ENCODE assay signal across 8 mouse cellular contexts in the genomic region with DNA sequence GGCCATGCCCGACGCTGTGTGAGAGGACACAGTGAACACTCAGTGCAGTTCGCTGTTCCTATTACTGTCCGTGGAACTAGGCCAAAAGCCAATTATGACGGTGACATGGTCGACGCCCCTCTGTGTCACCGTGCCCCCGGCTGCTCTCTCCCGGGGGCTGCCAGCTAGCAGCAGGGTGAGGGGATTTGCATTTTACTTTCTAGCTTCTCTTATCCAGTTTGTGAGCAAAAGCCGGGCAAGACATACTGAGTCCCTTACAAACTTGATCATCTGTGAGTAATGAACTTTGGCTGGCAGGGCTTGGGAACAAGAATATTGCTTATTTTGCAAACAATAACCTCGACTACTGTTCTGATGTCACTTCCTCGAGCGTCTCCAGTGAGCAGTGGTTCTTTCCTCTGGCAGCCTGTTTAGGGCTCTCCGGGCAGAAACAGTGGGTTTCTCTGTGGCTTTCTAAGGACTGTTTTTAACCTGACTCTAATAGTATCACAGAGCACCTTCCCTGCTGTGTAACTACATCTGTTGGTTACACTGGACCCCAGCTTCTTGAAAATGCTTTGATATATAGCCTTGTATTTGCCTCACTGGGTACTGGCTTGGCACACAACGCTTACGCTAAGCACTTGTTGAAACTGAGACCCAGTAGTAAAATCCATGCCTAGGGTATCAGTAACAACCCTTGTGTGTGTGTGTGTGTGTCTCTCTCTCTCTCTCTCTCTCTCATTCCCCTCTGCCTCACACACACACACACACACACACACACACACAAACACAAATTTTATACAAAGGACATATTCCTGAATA.
DNase-seq lines count a peak whose midpoint lies in the region; ATAC-seq lines count a peak whose summit lies in the region.

No protein-coding gene starts in this region.

- no peaks in the 10 kb centered on the region for H3K36me3 ChIP-seq in embryonic facial prominence, embryonic 14.5 days (ENCODE audit: control insufficient read depth, insufficient read depth, low read length)
- H3K36me3 ChIP-seq in hindbrain, embryonic 14.5 days (replicated peaks; ENCODE audit: control insufficient read depth, insufficient read depth), result no peaks in the 10 kb centered on the region
- no peaks in the 10 kb centered on the region for H3K36me3 ChIP-seq in midbrain, embryonic 11.5 days (ENCODE audit: control insufficient read depth, insufficient read depth, low read length)

- WGBS in embryonic facial prominence, embryonic 14.5 days, result 51% methylated on average over 17 of the region's 17 CpGs
- 37% methylated on average over 17 of the region's 17 CpGs for WGBS in hindbrain, embryonic 14.5 days
- WGBS in midbrain, embryonic 11.5 days, result 60% methylated on average over 17 of the region's 17 CpGs

- H3K9ac ChIP-seq in embryonic facial prominence, embryonic 14.5 days (ENCODE audit: low read depth, low read length), result 0 out of 2 replicates have a peak overlapping the region, but pooled peaks have one; percentile 10
- H3K9ac ChIP-seq in hindbrain, embryonic 14.5 days, result no peak overlapping the region
- no peak overlapping the region for H3K9ac ChIP-seq in midbrain, embryonic 11.5 days (ENCODE audit: low read length)

- H3K9me3 ChIP-seq in embryonic facial prominence, embryonic 14.5 days (ENCODE audit: control insufficient read depth, low read length), result no peaks in the 10 kb centered on the region
- H3K9me3 ChIP-seq in hindbrain, embryonic 14.5 days (ENCODE audit: control insufficient read depth, low read length), result no peaks in the 10 kb centered on the region
- H3K9me3 ChIP-seq in midbrain, embryonic 11.5 days (ENCODE audit: control insufficient read depth, low read length), result no peaks in the 10 kb centered on the region

- peak; percentile 72 to 75 for DNase-seq in cerebellum, postnatal 10 days
- no peak for DNase-seq in cerebellum, adult 9-10 months
- DNase-seq in embryonic facial prominence, embryonic 14.5 days (ENCODE audit: low spot score), result peak; percentile 71
- DNase-seq in hindbrain, embryonic 14.5 days (ENCODE audit: low spot score), result peak; percentile 44
- DNase-seq in midbrain, embryonic 11.5 days (ENCODE audit: low spot score, missing footprints), result no peak
- DNase-seq in ovary, adult 18-20 months (ENCODE audit: low spot score), result no peak

- peaks cover 16% of the 10 kb centered on the region for H3K4me1 ChIP-seq in embryonic facial prominence, embryonic 14.5 days (ENCODE audit: control insufficient read depth, insufficient read depth, low read length)
- H3K4me1 ChIP-seq in hindbrain, embryonic 14.5 days (replicated peaks; ENCODE audit: control insufficient read depth, insufficient read depth, low read length), result peaks cover 26% of the 10 kb centered on the region
- H3K4me1 ChIP-seq in midbrain, embryonic 11.5 days (ENCODE audit: control insufficient read depth, insufficient read depth, low read length), result peaks cover 10% of the 10 kb centered on the region

- H3K4me3 ChIP-seq in embryonic facial prominence, embryonic 14.5 days (ENCODE audit: low read depth, low read length), result no peak overlapping the region
- no peak overlapping the region for H3K4me3 ChIP-seq in hindbrain, embryonic 14.5 days (replicated peaks; ENCODE audit: low read length)
- H3K4me3 ChIP-seq in midbrain, embryonic 11.5 days (ENCODE audit: low read depth, low read length), result no peak overlapping the region

- H3K27ac ChIP-seq in embryonic facial prominence, embryonic 14.5 days (replicated peaks; ENCODE audit: low read depth, low read length), result peak overlapping the region; percentile 50
- H3K27ac ChIP-seq in hindbrain, embryonic 14.5 days, result peak overlapping the region; percentile 34
- H3K27ac ChIP-seq in midbrain, embryonic 11.5 days (ENCODE audit: low read depth, low read length), result peak overlapping the region; percentile 8; the same call in 1 of the 2 replicates

- H3K27me3 ChIP-seq in embryonic facial prominence, embryonic 14.5 days (replicated peaks; ENCODE audit: control insufficient read depth, insufficient read depth, low read length), result no peaks in the 10 kb centered on the region
- no peaks in the 10 kb centered on the region for H3K27me3 ChIP-seq in hindbrain, embryonic 14.5 days (ENCODE audit: control insufficient read depth, insufficient read depth, low read length)
- H3K27me3 ChIP-seq in midbrain, embryonic 11.5 days (ENCODE audit: control insufficient read depth, insufficient read depth, low read length), result no peaks in the 10 kb centered on the region

- ATAC-seq in embryonic facial prominence, embryonic 14.5 days (ENCODE audit: low read depth), result peak; percentile 66
- peak; percentile 57; the same call in 1 of the 2 replicates for ATAC-seq in hindbrain, embryonic 14.5 days (ENCODE audit: low FRiP score)
- ATAC-seq in midbrain, embryonic 11.5 days (ENCODE audit: low FRiP score), result no peak
- ATAC-seq in activated CD4-positive, CD25-positive, alpha-beta regulatory T cell, adult 4 months, result no peak
- ATAC-seq in megakaryocyte progenitor cell, adult 5-6 weeks (replicated peaks; ENCODE audit: poor library complexity), result no peak

- peak overlapping the region; percentile 21 for H3K4me2 ChIP-seq in embryonic facial prominence, embryonic 14.5 days (ENCODE audit: low read depth, low read length)
- H3K4me2 ChIP-seq in hindbrain, embryonic 14.5 days (replicated peaks), result no peak overlapping the region; the same call in 1 of the 2 replicates
- no peak overlapping the region for H3K4me2 ChIP-seq in midbrain, embryonic 11.5 days

Comparison
In these comparisons a context has a peak if more than half of its experiments do, and no peak if none do; other contexts are left out.
1. DNase-seq: peak in cerebellum, postnatal 10 days (2 of 2), embryonic facial prominence, embryonic 14.5 days (single experiment) and hindbrain, embryonic 14.5 days (single experiment); none in cerebellum, adult 9-10 months (single experiment), midbrain, embryonic 11.5 days (single experiment) and ovary, adult 18-20 months (single experiment).
2. ATAC-seq: peak in embryonic facial prominence, embryonic 14.5 days (single experiment) and hindbrain, embryonic 14.5 days (single experiment); none in midbrain, embryonic 11.5 days (single experiment), activated CD4-positive, CD25-positive, alpha-beta regulatory T cell, adult 4 months (single experiment) and megakaryocyte progenitor cell, adult 5-6 weeks (single experiment).
3. Peak in every context shown above with its lines, with median percentiles within 50 percentile points of each other: H3K27ac ChIP-seq.